Mouse (Mus musculus): ENCODE results near the gene Cars2. TPM values are rescaled to one million over a fixed set of nuclear protein-coding genes. Genes with fewer than 3 reads are reported as not detected.

The Cars2 gene
- polyA plus RNA-seq, 1 experiment from 2014 or later, result 12.3 TPM

DNA sequence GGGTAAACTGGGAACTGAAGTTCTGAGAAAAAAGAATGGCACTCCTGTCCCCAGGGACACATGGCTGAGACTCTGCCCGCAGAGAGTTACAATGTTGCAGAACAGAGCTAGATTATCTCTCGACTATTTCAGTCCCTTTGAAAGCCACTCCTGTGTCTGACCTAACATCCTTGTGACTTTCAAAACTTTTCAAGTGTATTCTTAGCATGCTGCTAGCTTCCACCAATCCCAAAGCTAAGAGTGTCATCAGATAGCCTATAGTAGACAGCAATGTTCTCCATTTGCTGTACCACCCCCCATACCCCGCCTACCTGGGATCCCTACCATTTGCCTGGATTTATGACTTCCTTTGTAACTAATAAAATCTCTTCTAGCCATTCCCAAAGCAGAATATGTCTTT is 68.0 kb downstream of the Cars2 start:
- ATAC-seq (ENCODE audit: insufficient read depth), result no peak
- WGBS (ENCODE audit: insufficient replicate concordance), result 47% methylated on average over 3 of the region's 3 CpGs

DNA sequence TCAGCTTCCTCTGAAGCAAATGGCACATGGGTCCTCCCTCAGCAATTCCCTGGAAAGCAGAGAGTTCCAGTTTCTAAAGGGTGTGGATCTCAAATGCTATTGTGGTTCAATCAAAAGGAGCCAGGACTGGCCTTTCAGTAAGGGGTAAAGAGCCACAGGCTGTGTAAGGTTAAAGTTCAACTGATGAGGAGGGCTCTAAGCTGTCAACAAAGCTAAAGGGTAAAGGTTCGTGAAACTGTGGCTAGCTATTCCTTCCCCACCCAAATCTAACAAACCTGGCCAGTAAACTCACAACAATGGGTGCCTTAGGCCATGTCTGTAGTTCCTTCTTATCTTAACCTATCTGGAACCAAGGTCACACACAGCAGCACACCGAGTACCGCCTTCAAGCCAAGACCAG is 68.7 kb downstream of the Cars2 start:
- no peak overlapping the region for H3K9ac ChIP-seq
- peaks cover 69% of the 10 kb centered on the region for H3K27me3 ChIP-seq
- no peak for ATAC-seq (ENCODE audit: insufficient read depth)
- no peaks in the 10 kb centered on the region for H3K36me3 ChIP-seq (replicated peaks)
- H3K4me1 ChIP-seq (replicated peaks), result peaks cover 11% of the 10 kb centered on the region
- H3K27ac ChIP-seq (replicated peaks), result no peak overlapping the region
- H3K4me3 ChIP-seq (replicated peaks), result no peak overlapping the region
- WGBS (ENCODE audit: insufficient replicate concordance), result 49% methylated on average over 3 of the region's 3 CpGs
- H3K9me3 ChIP-seq (replicated peaks), result no peaks in the 10 kb centered on the region
- no peak overlapping the region for H3K4me2 ChIP-seq

More for the DNA sequence above, 68.0 kb downstream of the Cars2 start:
- no peaks in the 10 kb centered on the region for H3K36me3 ChIP-seq (replicated peaks)
- H3K9ac ChIP-seq, result no peak overlapping the region
- H3K4me2 ChIP-seq, result no peak overlapping the region
- H3K4me1 ChIP-seq (replicated peaks), result peaks cover 7% of the 10 kb centered on the region
- H3K27ac ChIP-seq (replicated peaks), result no peak overlapping the region
- peaks cover 62% of the 10 kb centered on the region for H3K27me3 ChIP-seq
- H3K9me3 ChIP-seq (replicated peaks), result no peaks in the 10 kb centered on the region
- no peak overlapping the region for H3K4me3 ChIP-seq (replicated peaks)

DNA sequence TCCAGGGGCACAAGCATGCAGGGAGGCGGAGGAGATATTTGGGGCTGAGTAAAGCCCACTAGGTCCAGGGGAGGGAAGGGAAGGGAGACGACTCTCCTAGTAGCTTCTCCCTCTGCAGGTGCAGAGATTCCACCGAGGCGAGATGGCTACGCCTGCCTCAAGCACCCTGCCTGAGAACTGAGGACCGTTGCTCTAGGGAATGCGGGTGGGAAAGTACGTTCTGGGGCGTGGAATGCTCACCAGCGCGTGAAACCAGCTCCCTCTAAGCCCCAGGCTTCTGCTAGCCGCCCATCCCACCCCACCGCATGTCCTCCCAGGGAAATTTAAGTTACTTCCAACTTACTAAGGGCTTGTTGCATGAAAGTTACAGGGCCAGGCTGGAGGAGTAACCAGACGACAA is 71.0 kb downstream of the Cars2 start:
- no peak overlapping the region for H3K27ac ChIP-seq (replicated peaks)
- H3K27me3 ChIP-seq, result peaks cover 88% of the 10 kb centered on the region
- peaks cover 27% of the 10 kb centered on the region for H3K4me1 ChIP-seq (replicated peaks)
- H3K4me3 ChIP-seq (replicated peaks), result no peak overlapping the region
- no peaks in the 10 kb centered on the region for H3K9me3 ChIP-seq (replicated peaks)
- H3K4me2 ChIP-seq, result no peak overlapping the region
- 12% methylated on average over 14 of the region's 14 CpGs for WGBS (ENCODE audit: insufficient replicate concordance)
- no peak overlapping the region for H3K9ac ChIP-seq
- H3K36me3 ChIP-seq (replicated peaks), result no peaks in the 10 kb centered on the region
- ATAC-seq (ENCODE audit: insufficient read depth), result no peak

DNA sequence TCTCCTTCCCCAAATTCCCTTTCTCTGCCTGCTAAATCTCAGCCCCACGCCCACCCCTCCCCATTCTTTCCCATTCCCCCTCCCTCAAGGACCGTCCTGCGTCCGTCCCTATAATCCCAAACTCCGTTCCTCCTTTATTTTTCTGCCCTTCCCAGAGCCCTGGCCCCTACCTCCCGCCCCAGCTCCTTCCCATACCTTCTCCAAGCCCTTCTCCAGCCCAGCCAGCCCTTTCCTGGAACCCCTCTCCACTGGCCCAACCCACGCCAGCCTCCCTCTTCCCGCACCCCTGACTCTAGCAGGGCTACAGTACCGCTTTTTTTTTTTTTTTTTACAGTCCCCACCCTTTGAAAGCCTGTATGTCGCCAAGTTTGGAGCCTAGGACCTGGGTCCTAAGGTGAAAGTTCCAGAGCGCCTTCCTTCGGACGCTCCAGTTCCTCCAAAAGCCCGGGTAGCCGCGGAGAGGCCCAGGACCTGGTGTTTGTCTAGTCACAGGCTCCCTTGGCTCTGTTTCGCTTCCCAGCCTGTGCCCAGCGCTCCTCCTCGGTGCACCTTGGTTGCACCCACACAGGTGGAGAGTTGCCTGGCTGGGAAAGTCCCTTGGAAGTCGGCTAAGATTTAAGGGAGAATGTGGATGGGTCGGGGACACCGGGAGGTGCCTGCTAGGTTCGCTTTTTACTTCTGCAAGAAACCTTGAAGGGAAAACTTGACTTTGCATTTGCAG is 71.6 kb downstream of the Cars2 start:
- Histone ChIP-seq H3K9ac (no peak overlapping the region), H3K4me2 (peak overlapping the region; percentile 72), H3K4me1 (replicated peaks) (peaks cover 30% of the 10 kb centered on the region), H3K4me3 (replicated peaks) (peak overlapping the region; percentile 58), H3K27me3 (peaks cover 90% of the 10 kb centered on the region), H3K27ac (replicated peaks) (no peak overlapping the region), H3K36me3 (replicated peaks) (no peaks in the 10 kb centered on the region), H3K9me3 (replicated peaks) (no peaks in the 10 kb centered on the region)
- ATAC-seq (ENCODE audit: insufficient read depth), result no peak
- 6% methylated on average over 23 of the region's 23 CpGs for whole genome bisulfite sequencing (ENCODE audit: insufficient replicate concordance)

DNA sequence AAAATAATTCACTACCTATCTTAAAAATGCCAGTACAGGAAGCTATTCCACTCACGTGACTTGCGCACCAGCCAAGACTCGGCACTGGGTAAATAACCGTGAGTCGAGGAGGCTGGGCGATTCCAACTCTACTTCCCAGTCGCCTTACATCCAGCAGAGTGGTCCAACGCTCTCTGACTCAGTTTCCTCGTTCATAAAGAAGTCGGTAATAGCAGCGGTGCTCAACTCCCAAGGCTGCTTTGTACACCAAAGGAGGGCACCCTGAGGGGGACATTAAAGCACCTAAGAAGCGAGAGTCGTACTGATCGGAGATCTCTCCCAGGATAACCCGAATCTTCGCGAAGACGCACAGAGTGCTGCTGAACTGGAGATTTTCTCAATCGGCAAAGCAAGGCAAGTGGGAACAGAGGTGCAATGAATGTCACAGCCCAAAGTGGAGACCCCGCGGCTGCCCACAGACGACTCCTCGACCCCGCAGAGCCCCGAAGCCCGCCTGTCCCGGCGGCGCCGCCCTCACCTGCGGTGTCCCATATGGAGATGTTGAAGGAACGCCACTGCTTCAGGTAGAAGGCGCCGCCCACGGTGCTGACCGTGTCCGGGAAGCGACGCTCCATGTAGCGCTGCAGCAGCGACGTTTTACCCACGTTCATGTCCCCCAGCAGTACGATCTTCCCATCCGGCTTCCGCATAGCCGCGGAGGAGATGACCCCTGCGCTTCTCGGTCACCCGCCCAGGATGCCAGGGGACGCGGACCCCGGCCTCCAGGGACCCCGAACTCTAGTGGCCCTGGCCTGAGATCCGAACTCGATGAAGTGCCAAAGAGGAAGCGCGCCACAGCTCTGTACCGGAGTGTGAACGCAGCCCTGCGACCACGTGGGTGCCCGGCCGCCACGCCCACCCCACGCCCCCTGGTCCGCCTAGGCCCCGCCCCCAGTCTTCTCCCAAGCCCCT is 72.5 kb downstream of the Cars2 start, which contains the start of gene Rab20:
Gene Rab20, minus strand, starts transcription at position 900 of the 951 bp plus-strand sequence.
- Histone ChIP-seq H3K4me3 (replicated peaks) (peak within 1 kb of the TSS; percentile 58), H3K9me3 (replicated peaks) (no peaks in the 10 kb centered on the region), H3K9ac (peak within 1 kb of the TSS; percentile 21; the same call in 1 of the 2 replicates), H3K27ac (replicated peaks) (0 out of 2 replicates have a peak within 1 kb of the TSS, but pooled peaks have one; percentile 14), H3K4me1 (replicated peaks) (peaks cover 39% of the 10 kb centered on the region), H3K4me2 (peak within 1 kb of the TSS; percentile 72), H3K27me3 (peaks cover 92% of the 10 kb centered on the region), H3K36me3 (replicated peaks) (no peaks in the 10 kb centered on the region)
- peak; percentile 53 for ATAC-seq (ENCODE audit: insufficient read depth)
- WGBS (ENCODE audit: insufficient replicate concordance), result under 1% methylated on average over 69 of the region's 69 CpGs

DNA sequence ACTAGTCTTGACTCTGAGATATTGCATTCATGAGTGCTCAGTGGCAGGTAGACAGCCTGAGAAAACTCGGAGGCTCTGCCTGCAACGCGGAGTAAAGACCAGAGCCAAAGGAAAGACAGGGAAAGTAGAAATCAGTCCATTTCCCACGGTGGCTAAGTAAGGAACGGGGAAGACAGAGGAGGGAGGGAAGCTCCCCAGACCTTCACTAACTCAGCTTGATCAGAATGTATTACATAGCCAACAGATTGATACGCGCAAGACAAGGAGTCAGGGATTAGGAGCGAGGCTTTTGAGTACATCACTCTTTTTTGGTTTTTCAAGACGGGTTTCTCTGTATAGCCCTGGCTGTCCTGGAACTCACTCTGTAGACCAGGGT is 73.4 kb downstream of the Cars2 start:
- Histone ChIP-seq H3K27ac (replicated peaks) (peak overlapping the region; percentile 55), H3K4me1 (replicated peaks) (peaks cover 39% of the 10 kb centered on the region), H3K9ac (no peak overlapping the region), H3K9me3 (replicated peaks) (no peaks in the 10 kb centered on the region), H3K4me2 (peak overlapping the region; percentile 72), H3K27me3 (peaks cover 90% of the 10 kb centered on the region), H3K36me3 (replicated peaks) (no peaks in the 10 kb centered on the region), H3K4me3 (replicated peaks) (peak overlapping the region; percentile 58)
- WGBS (ENCODE audit: insufficient replicate concordance), result 2% methylated on average over 9 of the region's 9 CpGs
- ATAC-seq (ENCODE audit: insufficient read depth), result no peak

DNA sequence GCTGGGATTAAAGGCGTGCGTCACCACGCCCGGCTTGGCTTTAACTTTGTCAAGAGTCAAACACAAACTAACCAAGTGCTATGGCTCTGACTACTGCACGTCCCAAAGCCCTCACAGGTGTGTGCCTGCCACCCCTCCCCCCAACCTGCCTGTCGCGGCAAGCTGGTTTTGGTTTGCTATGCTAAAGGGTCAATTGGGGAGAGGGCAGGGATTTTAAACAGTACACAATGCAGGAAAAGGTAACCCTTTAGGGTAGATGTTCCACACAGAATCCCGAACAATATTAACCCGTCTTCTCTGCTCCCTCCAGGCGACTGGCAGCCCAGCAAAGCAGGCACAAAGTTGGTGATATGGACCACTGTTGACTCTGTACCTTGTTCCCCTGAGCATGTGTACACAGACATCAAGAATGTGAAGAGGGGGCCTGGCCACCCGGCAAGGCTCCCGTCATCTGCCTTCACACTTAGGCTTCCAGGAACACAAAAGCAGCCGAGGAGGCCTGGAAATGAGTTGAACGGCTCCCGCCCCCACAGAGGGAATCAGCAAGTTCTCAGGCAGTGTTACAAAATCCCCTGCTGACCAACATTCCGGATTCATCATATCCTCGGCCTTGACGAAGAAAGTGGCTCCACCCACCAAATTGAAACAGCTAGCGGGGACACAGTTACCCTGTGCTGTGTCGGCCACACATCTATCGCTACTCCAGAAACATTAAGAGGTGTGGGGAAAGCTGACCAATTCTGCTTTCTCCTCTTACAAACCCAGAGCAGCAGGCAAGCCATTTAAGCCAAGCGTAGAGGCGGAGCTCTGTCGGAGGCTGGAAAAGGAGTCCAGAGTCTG is 74.0 kb downstream of the Cars2 start:
- H3K4me1 ChIP-seq (replicated peaks), result peaks cover 39% of the 10 kb centered on the region
- H3K4me3 ChIP-seq (replicated peaks), result peak overlapping the region; percentile 58
- H3K9me3 ChIP-seq (replicated peaks), result no peaks in the 10 kb centered on the region
- peak overlapping the region; percentile 72 for H3K4me2 ChIP-seq
- H3K27ac ChIP-seq (replicated peaks), result peak overlapping the region; percentile 55
- peaks cover 87% of the 10 kb centered on the region for H3K27me3 ChIP-seq
- H3K9ac ChIP-seq, result no peak overlapping the region
- H3K36me3 ChIP-seq (replicated peaks), result no peaks in the 10 kb centered on the region
- 9% methylated on average over 24 of the region's 24 CpGs for WGBS (ENCODE audit: insufficient replicate concordance)
- peak; percentile 40; the same call in 1 of the 2 replicates for ATAC-seq (ENCODE audit: insufficient read depth)

DNA sequence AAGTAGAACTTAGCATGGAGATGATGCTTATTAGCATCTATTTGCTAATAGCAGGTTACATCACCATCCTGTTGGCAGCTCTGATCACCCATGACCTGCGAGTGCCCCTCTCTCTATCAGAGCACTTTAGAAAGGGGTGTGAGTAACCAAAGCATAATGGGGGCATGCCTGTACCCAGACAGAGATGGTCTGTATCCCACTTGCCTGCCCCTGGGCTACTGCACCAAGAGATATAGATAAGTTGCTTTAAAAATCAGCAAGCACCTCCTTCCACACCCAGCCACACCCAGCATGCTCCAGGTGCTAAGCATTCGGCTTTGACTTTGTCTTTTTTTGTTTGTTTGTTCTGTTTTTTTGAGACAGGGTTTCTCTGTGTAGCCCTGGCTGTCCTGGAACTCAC is 74.7 kb downstream of the Cars2 start:
- Histone ChIP-seq H3K4me2 (peak overlapping the region; percentile 72), H3K9ac (no peak overlapping the region), H3K4me3 (replicated peaks) (no peak overlapping the region), H3K4me1 (replicated peaks) (peaks cover 39% of the 10 kb centered on the region), H3K27me3 (peaks cover 82% of the 10 kb centered on the region), H3K36me3 (replicated peaks) (no peaks in the 10 kb centered on the region), H3K27ac (replicated peaks) (peak overlapping the region; percentile 55; the same call in 1 of the 2 replicates), H3K9me3 (replicated peaks) (no peaks in the 10 kb centered on the region)
- ATAC-seq (ENCODE audit: insufficient read depth), result no peak
- WGBS (ENCODE audit: insufficient replicate concordance), result 10% methylated on average over 2 of the region's 2 CpGs

DNA sequence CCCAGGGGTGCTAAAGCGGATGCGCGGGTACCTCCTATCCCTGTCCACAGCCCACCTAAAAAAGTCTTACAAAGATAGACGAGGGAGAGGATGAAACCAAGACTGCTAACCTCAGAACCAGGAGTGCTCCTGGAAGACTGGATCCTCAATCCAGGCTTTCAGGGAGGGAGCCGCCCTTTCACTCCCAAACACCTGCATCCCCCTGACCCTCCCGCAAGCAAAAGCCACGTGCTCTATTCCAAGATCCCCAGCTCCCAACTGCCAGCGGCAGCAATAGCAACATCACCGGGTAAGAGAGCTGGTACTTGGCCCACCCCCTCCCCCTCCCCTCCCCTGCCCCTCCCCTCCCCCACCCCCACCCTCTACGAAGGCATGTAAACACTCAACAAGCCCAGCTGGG is 75.2 kb downstream of the Cars2 start:
- H3K9me3 ChIP-seq (replicated peaks), result no peaks in the 10 kb centered on the region
- peaks cover 39% of the 10 kb centered on the region for H3K4me1 ChIP-seq (replicated peaks)
- H3K27ac ChIP-seq (replicated peaks), result no peak overlapping the region
- no peak overlapping the region for H3K4me3 ChIP-seq (replicated peaks)
- H3K4me2 ChIP-seq, result no peak overlapping the region
- 13% methylated on average over 9 of the region's 10 CpGs for WGBS (ENCODE audit: insufficient replicate concordance)
- H3K36me3 ChIP-seq (replicated peaks), result no peaks in the 10 kb centered on the region
- peaks cover 78% of the 10 kb centered on the region for H3K27me3 ChIP-seq
- no peak for ATAC-seq (ENCODE audit: insufficient read depth)
- H3K9ac ChIP-seq, result no peak overlapping the region

DNA sequence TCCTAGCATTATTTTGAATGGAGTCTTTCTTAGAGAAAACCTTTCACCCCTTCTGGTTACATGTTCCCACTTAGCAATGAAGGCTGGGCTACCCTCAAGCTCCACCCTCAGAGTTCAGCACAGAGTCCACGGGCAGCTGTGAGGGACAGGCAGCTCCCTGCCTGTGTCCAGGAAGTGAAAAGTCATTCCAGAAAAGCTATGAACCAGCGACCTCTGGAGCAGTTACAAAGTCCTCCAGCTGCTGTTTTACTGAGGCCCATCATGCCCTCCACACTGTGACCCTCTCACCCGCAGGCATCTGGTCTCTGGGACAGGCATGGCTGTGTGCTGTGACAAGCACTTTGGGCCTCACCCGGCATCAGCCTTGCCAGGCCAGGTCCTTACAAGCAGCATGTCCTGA is 77.5 kb downstream of the Cars2 start:
- Histone ChIP-seq H3K4me1 (replicated peaks) (peaks cover 34% of the 10 kb centered on the region), H3K9me3 (replicated peaks) (no peaks in the 10 kb centered on the region), H3K9ac (no peak overlapping the region), H3K27ac (replicated peaks) (peak overlapping the region; percentile 41), H3K27me3 (peaks cover 54% of the 10 kb centered on the region), H3K4me2 (no peak overlapping the region), H3K4me3 (replicated peaks) (no peak overlapping the region), H3K36me3 (replicated peaks) (no peaks in the 10 kb centered on the region; the same call in 1 of the 2 replicates)
- peak; percentile 57 for ATAC-seq (ENCODE audit: insufficient read depth)
- WGBS (ENCODE audit: insufficient replicate concordance), result 29% methylated on average over 4 of the region's 4 CpGs
